Mouse (Mus musculus): ENCODE results near the gene Phactr3. TPM values are rescaled to one million over a fixed set of nuclear protein-coding genes. Genes with fewer than 3 reads are reported as not detected.
A peak's percentile ranks its signal among the peaks of the same experiment; 100 is the strongest.

Gene Phactr3
- polyA plus RNA-seq, 1 experiment from 2014 or later: 0.20 TPM

DNA sequence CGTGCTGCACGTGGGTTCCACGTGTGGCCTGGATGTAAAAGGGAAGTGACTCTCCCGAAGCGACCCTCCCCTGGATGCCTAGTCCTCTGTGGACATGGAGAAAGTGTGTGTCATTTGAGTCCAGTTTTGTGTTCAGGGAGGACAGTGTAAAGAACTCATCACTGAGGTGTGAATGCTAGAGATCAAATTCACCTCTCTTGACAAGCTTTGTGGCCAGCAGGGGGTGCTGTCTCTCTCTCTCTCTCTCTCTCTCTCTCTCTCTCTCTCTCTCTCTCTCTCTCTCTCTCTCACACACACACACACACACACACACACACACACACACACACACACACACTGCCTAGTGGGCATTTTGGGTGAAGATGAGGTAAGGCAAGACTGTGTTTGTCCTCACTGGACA is 168.5 kb downstream of the Phactr3 start:
- no peak for ATAC-seq
- Histone ChIP-seq H3K4me2 (replicated peaks; ENCODE audit: low read depth, low read length) (no peak overlapping the region), H3K9ac (replicated peaks; ENCODE audit: low read depth) (no peak overlapping the region), H3K9me3 (ENCODE audit: low read length) (no peaks in the 10 kb centered on the region), H3K4me3 (ENCODE audit: low read depth, low read length) (no peak overlapping the region), H3K4me1 (ENCODE audit: insufficient read depth, low read depth, low read length) (no peaks in the 10 kb centered on the region), H3K27ac (ENCODE audit: low read length) (no peak overlapping the region), H3K36me3 (ENCODE audit: insufficient read depth, low read length) (no peaks in the 10 kb centered on the region), H3K27me3 (replicated peaks; ENCODE audit: insufficient read depth, low read length) (no peaks in the 10 kb centered on the region)
- no peak for DNase-seq (ENCODE audit: low spot score)
- peak; percentile 43 for TF ChIP-seq CTCF (IDR thresholded peaks at IDR 0.05)
- no peak for TF ChIP-seq EP300 (IDR thresholded peaks at IDR 0.05)
- 80% methylated on average over 5 of the region's 5 CpGs for WGBS

DNA sequence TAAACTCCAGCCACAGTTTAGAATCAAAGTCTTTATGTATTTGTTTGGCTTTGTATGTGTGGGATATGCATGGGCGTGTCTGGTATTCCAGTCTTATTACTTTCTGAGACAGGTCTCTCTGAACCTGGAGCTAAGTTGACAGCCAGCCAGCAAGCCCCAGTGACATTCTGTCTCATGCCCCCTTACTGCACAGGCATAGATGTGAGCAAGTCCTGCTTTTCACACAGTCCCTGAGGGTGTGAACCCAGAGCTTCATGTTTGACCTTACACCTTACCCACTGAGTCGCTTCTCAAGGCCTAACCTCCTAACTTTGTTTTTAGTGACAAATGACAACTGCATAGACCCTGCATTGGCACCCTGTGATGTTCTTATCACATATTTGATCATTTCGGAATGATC is 169.9 kb downstream of the Phactr3 start:
- Histone ChIP-seq H3K27me3 (replicated peaks; ENCODE audit: insufficient read depth, low read length) (no peaks in the 10 kb centered on the region), H3K4me1 (ENCODE audit: insufficient read depth, low read depth, low read length) (no peaks in the 10 kb centered on the region), H3K27ac (ENCODE audit: low read length) (no peak overlapping the region), H3K36me3 (ENCODE audit: insufficient read depth, low read length) (no peaks in the 10 kb centered on the region), H3K4me3 (ENCODE audit: low read depth, low read length) (no peak overlapping the region), H3K4me2 (replicated peaks; ENCODE audit: low read depth, low read length) (no peak overlapping the region), H3K9me3 (ENCODE audit: low read length) (no peaks in the 10 kb centered on the region), H3K9ac (replicated peaks; ENCODE audit: low read depth) (no peak overlapping the region)
- ATAC-seq (no peak), DNase-seq (ENCODE audit: low spot score) (no peak)
- TF ChIP-seq CTCF (IDR thresholded peaks at IDR 0.05) (no peak), EP300 (IDR thresholded peaks at IDR 0.05) (no peak)
- WGBS: 71% methylated on average over 3 of the region's 3 CpGs

DNA sequence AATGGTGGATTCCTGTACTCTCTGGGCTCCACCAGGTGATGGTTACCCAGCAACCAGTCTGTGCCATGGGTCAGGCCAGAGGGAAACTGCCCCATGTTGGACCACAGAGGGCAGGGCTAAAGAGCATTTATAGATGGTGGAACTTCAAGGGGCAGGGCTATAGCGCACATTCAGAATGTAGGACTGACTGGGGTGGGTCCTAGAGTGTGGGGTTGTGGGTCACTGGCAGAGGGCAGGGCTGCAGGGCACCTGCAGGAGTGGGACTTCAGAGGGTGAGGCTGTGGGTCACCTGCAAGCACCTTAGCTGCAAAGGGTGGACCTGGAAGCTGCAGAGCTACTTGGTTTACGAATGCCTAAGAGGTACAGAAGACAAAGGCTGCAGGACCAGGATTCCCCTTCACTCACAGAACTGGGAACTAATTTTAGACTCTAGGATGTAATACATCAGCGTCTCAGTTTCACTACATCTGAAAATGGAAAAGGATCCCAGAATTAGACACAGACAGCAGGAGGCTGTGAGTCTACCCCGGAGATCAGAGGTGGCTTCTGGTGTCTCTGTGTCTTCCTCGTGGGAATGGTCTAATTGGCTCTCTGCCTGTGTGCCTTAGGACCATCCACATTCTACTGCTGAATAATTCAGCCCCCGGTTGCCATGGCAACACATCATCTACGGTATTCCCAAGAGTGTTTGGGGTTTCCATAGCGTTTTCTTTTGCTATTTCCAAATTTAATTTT is 184.8 kb downstream of the Phactr3 start:
- Histone ChIP-seq H3K27ac (ENCODE audit: low read length) (no peak overlapping the region), H3K4me1 (ENCODE audit: insufficient read depth, low read depth, low read length) (no peaks in the 10 kb centered on the region), H3K4me2 (replicated peaks; ENCODE audit: low read depth, low read length) (no peak overlapping the region), H3K36me3 (ENCODE audit: insufficient read depth, low read length) (no peaks in the 10 kb centered on the region), H3K27me3 (replicated peaks; ENCODE audit: insufficient read depth, low read length) (no peaks in the 10 kb centered on the region), H3K9ac (replicated peaks; ENCODE audit: low read depth) (no peak overlapping the region), H3K4me3 (ENCODE audit: low read depth, low read length) (no peak overlapping the region), H3K9me3 (ENCODE audit: low read length) (no peaks in the 10 kb centered on the region)
- ATAC-seq: no peak
- WGBS: 66% methylated on average over 8 of the region's 8 CpGs
- no peak for TF ChIP-seq EP300 (IDR thresholded peaks at IDR 0.05)
- TF ChIP-seq CTCF (IDR thresholded peaks at IDR 0.05): no peak
- DNase-seq (ENCODE audit: low spot score): no peak

DNA sequence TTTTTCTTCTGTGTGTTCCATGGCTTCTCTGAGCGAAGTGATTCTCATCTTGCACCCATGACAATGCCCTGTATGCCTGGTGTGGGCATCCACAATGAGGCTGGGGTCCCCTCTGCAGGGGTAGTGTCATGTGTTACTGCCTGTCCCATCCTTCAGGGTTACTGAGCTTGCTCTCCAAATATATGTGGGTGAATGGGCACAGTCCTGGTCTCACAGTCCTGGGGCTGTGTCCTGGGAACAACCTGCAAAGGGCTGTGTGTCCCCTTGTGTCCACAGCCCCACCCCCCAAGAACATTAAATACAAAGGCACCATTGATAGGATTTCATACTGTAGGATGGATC is 185.4 kb downstream of the Phactr3 start:
- no peaks in the 10 kb centered on the region for H3K36me3 ChIP-seq (ENCODE audit: insufficient read depth, low read length)
- no peak for DNase-seq (ENCODE audit: low spot score)

DNA sequence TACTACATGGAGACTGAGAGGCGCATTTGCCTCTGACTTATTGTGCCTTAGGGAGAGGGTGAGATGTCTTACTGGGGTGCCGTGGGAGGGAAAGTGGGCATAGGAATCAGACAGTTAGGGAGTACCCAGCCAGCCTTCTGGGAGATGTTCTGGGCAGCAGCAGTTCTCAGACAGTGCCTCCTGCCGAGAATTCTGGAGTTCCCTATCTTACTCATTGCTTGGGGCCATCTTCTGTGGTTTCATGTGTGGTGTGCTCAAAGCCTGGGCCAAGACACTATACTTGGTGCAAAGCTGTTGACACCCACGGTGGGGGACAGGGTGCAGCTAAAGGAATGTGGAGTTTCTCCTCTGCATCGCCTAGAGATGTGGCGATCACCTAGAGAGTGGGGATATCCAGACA is 185.9 kb downstream of the Phactr3 start:
- no peaks in the 10 kb centered on the region for H3K9me3 ChIP-seq (ENCODE audit: low read length)
- ATAC-seq (no peak), DNase-seq (ENCODE audit: low spot score) (no peak)
- no peak overlapping the region for H3K4me3 ChIP-seq (ENCODE audit: low read depth, low read length)
- H3K27ac ChIP-seq (ENCODE audit: low read length): no peak overlapping the region
- no peak overlapping the region for H3K9ac ChIP-seq (replicated peaks; ENCODE audit: low read depth)
- H3K27me3 ChIP-seq (replicated peaks; ENCODE audit: insufficient read depth, low read length): no peaks in the 10 kb centered on the region
- no peaks in the 10 kb centered on the region for H3K36me3 ChIP-seq (ENCODE audit: insufficient read depth, low read length)
- TF ChIP-seq CTCF (IDR thresholded peaks at IDR 0.05): no peak
- TF ChIP-seq EP300 (IDR thresholded peaks at IDR 0.05): no peak
- no peak overlapping the region for H3K4me2 ChIP-seq (replicated peaks; ENCODE audit: low read depth, low read length)
- H3K4me1 ChIP-seq (ENCODE audit: insufficient read depth, low read depth, low read length): no peaks in the 10 kb centered on the region
- 74% methylated on average over 6 of the region's 6 CpGs for WGBS

More for the DNA sequence above, 185.4 kb downstream of the Phactr3 start:
- WGBS: 53% methylated on average over 1 of the region's 1 CpGs
- ATAC-seq: no peak
- Histone ChIP-seq H3K4me1 (ENCODE audit: insufficient read depth, low read depth, low read length) (no peaks in the 10 kb centered on the region), H3K27me3 (replicated peaks; ENCODE audit: insufficient read depth, low read length) (no peaks in the 10 kb centered on the region), H3K9ac (replicated peaks; ENCODE audit: low read depth) (no peak overlapping the region), H3K4me2 (replicated peaks; ENCODE audit: low read depth, low read length) (no peak overlapping the region), H3K4me3 (ENCODE audit: low read depth, low read length) (no peak overlapping the region), H3K9me3 (ENCODE audit: low read length) (no peaks in the 10 kb centered on the region), H3K27ac (ENCODE audit: low read length) (no peak overlapping the region)
- TF ChIP-seq CTCF (IDR thresholded peaks at IDR 0.05) (no peak), EP300 (IDR thresholded peaks at IDR 0.05) (no peak)

DNA sequence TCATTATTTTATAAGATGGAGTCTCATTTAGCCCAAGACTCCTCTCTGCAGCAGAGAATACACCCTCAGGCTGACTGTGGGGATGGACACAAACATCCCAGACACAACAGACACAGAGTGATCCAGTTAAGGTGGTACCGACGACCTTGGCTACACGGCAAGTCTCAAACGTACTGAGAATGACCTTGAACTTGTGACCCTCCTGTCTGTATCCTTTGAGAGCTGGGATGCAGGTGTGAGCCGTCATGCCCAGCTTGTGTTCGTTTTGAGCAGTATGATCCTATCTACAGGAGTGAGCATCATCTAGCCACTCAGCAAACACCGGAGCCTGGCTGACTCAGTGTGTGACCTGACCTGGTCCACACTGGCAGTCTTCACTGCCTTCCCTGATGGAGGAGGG is 194.8 kb downstream of the Phactr3 start:
- Histone ChIP-seq H3K36me3 (ENCODE audit: insufficient read depth, low read length) (no peaks in the 10 kb centered on the region), H3K27ac (ENCODE audit: low read length) (no peak overlapping the region), H3K4me2 (replicated peaks; ENCODE audit: low read depth, low read length) (no peak overlapping the region), H3K27me3 (replicated peaks; ENCODE audit: insufficient read depth, low read length) (no peaks in the 10 kb centered on the region), H3K4me3 (ENCODE audit: low read depth, low read length) (no peak overlapping the region), H3K9me3 (ENCODE audit: low read length) (no peaks in the 10 kb centered on the region), H3K4me1 (ENCODE audit: insufficient read depth, low read depth, low read length) (no peaks in the 10 kb centered on the region), H3K9ac (replicated peaks; ENCODE audit: low read depth) (no peak overlapping the region)
- TF ChIP-seq EP300 (IDR thresholded peaks at IDR 0.05) (no peak), CTCF (IDR thresholded peaks at IDR 0.05) (no peak)
- DNase-seq (ENCODE audit: low spot score): no peak
- WGBS: 57% methylated on average over 7 of the region's 7 CpGs
- no peak for ATAC-seq

DNA sequence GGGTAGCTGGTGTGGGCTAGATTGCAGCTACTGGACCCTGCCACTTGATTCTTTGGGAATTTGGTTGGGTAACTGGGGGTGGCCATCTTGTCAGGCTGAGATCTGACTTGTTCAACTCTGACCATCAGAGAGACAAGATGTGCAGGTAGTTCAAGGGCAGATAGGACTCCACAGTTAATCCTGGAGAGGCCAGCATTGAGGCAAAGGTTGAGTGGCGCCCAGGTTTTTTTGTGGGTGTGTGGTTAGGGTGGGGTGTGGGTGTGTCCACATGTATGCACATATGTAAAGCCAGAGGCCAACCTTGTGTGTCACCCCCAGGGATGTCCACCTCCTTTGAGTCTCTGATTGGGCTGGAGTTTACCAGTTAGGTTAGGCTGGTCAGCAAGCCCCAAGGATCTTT is 197.5 kb downstream of the Phactr3 start:
- no peak for DNase-seq (ENCODE audit: low spot score)
- Histone ChIP-seq H3K4me3 (ENCODE audit: low read depth, low read length) (no peak overlapping the region), H3K9me3 (ENCODE audit: low read length) (no peaks in the 10 kb centered on the region), H3K4me2 (replicated peaks; ENCODE audit: low read depth, low read length) (no peak overlapping the region), H3K4me1 (ENCODE audit: insufficient read depth, low read depth, low read length) (no peaks in the 10 kb centered on the region), H3K9ac (replicated peaks; ENCODE audit: low read depth) (no peak overlapping the region), H3K27ac (ENCODE audit: low read length) (no peak overlapping the region), H3K27me3 (replicated peaks; ENCODE audit: insufficient read depth, low read length) (no peaks in the 10 kb centered on the region), H3K36me3 (ENCODE audit: insufficient read depth, low read length) (no peaks in the 10 kb centered on the region)
- TF ChIP-seq CTCF (IDR thresholded peaks at IDR 0.05): no peak
- TF ChIP-seq EP300 (IDR thresholded peaks at IDR 0.05): no peak
- 63% methylated on average over 1 of the region's 1 CpGs for WGBS
- ATAC-seq: no peak
